Mouse (Mus musculus): ENCODE measurements around the gene Kcns1. TPM values are rescaled to one million over a fixed set of nuclear protein-coding genes. Genes with fewer than 3 reads are reported as not detected.

Kcns1 gene
- polyA plus RNA-seq, 1 experiment from 2014 or later = 0.15 TPM

DNA sequence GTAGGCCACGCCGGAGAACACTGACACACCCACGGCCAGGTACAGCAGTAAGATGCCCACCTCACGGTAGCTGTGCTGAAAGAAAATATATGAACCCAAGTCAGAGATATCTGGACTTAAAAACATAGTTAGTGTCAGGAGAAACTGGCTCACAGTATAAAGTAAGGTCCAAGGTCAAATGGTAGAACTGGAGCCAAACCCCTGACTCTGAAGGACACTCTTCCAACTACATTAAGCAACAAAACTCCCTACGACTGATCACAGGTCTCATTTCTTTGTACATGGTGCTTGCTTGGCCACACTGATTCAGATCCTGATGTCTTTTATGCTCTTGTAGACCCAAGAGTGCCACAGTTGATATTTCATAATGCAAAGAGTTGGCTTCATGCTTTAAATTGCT is 6.0 kb downstream of the Kcns1 start:
- 95% methylated on average over 5 of the region's 5 CpGs for WGBS
- Histone ChIP-seq H3K27me3 (ENCODE audit: low read depth, poor library complexity, severe bottlenecking) (peaks cover 57% of the 10 kb centered on the region), H3K27ac (no peak overlapping the region), H3K4me3 (no peak overlapping the region), H3K4me1 (peaks cover 13% of the 10 kb centered on the region), H3K9me3 (replicated peaks) (no peaks in the 10 kb centered on the region), H3K36me3 (no peaks in the 10 kb centered on the region)
- DNase-seq (ENCODE audit: low spot score) = no peak

DNA sequence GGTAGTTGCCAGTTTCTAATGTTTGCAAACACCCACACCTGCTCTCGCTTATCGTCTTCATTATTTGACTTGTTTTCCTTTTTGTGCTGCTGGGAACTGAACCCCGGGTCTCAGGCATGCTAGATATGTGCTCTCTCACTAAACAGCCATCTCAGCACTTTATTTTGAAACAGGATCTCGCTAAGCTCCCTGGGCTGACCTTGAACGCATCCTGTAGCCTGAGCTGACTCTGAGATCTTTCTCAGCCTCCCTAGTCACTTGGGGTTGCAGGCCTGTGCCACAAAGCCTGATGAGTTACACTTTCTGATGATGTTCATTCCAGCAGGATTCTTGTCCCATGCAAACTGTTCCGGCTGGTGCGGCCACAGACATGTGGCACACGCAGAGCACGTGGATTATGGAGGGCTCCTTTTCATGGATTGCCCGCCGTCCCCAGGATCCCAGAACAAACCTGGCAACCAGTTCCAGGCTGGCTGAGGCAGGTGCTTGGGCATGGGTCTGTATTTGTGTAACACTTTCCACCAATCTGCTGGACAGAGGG is 9.3 kb downstream of the Kcns1 start:
- Histone ChIP-seq H3K4me1 (0 out of 2 replicates have a peak, but pooled peaks cover 3% of the 10 kb centered on the region), H3K27me3 (ENCODE audit: low read depth, poor library complexity, severe bottlenecking) (peaks cover 23% of the 10 kb centered on the region), H3K4me3 (no peak overlapping the region), H3K9me3 (replicated peaks) (no peaks in the 10 kb centered on the region), H3K27ac (no peak overlapping the region), H3K36me3 (no peaks in the 10 kb centered on the region)
- WGBS = 89% methylated on average over 11 of the region's 11 CpGs
- DNase-seq (ENCODE audit: low spot score) = no peak

- no peak for DNase-seq (ENCODE audit: low spot score)
These were observed 12.1 kb downstream of the Kcns1 start for GRCm38 (mm10) chr2:164158838-164159237.

DNA sequence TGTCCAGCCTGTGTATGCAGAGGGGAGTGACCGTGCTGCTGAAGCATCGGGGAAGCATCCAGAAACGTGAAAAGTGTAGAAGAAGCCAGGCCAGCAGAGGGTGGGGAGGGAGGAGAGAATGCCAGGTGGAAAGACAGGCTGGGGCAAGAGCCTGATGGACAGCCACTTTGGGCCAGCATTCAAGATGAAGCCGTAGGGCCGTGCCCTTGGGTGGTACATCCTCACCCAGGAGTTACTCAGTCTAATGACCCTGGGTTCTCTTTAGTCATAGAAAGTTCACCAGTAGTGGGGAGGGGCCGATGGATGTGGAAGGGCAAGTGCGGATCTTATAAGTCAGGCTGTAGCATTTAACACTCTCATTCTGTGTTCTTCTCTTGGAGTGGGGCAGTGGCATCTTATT is 14.8 kb downstream of the Kcns1 start:
- H3K36me3 ChIP-seq = peaks cover 37% of the 10 kb centered on the region
- no peak for DNase-seq (ENCODE audit: low spot score)
- no peak overlapping the region for H3K27ac ChIP-seq
- peaks cover 4% of the 10 kb centered on the region; the same call in 1 of the 2 replicates for H3K4me1 ChIP-seq
- no peak overlapping the region for H3K4me3 ChIP-seq
- H3K27me3 ChIP-seq (ENCODE audit: low read depth, poor library complexity, severe bottlenecking) = no peaks in the 10 kb centered on the region
- no peaks in the 10 kb centered on the region for H3K9me3 ChIP-seq (replicated peaks)
- WGBS = 83% methylated on average over 7 of the region's 7 CpGs

More at GRCm38 (mm10) chr2:164158838-164159237, 12.1 kb downstream of the Kcns1 start:
- H3K4me1 ChIP-seq = 0 out of 2 replicates have a peak, but pooled peaks cover 3% of the 10 kb centered on the region
- no peak overlapping the region for H3K4me3 ChIP-seq
- H3K27me3 ChIP-seq (ENCODE audit: low read depth, poor library complexity, severe bottlenecking) = no peaks in the 10 kb centered on the region
- 89% methylated on average over 2 of the region's 2 CpGs for WGBS
- H3K36me3 ChIP-seq = peaks cover 13% of the 10 kb centered on the region
- no peaks in the 10 kb centered on the region for H3K9me3 ChIP-seq (replicated peaks)
- no peak overlapping the region for H3K27ac ChIP-seq

DNA sequence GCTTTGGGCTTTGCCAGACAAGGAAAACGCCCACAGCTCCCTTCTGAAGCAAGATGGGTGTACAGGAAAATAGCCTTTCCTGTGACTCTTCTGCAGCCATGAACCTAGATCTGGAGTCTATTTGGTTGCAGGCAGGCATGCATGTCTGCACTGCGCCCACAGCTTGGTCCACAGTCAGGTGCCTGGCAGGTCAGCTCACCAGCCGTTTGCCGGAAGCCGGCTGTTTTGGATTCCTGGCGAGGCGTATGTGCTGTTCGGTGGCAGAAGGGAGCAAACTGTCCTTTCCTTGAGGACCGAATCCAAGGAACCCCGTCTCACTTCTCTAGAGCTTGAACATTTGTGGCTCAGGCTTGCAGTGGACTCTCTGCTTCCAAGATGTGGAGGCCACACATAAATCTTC is 16.9 kb downstream of the Kcns1 start:
- Histone ChIP-seq H3K9me3 (replicated peaks) (no peaks in the 10 kb centered on the region), H3K4me3 (no peak overlapping the region), H3K27me3 (ENCODE audit: low read depth, poor library complexity, severe bottlenecking) (no peaks in the 10 kb centered on the region), H3K4me1 (peaks cover 26% of the 10 kb centered on the region), H3K27ac (no peak overlapping the region), H3K36me3 (peaks cover 37% of the 10 kb centered on the region)
- no peak for DNase-seq (ENCODE audit: low spot score)
- WGBS = 94% methylated on average over 10 of the region's 10 CpGs

DNA sequence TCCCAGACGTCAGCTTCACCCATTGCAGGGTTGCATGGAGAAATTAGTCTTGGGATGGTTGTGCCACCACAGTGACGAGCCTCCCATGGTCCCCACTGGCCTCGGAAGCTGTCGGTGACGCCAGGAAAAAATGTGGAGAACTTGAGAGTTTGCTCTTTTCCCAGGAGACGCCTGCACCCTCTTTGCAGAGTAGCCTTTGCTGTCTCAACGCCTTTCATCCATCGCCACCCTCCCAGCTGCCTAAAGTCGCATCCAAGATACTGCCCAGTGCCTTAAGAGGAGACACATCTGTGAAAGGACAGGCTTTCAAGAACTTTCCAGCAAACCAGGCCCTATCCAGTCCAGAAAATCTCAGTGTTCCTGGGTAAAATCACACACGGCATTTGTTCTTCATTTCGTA is 18.6 kb downstream of the Kcns1 start:
- H3K27ac ChIP-seq = no peak overlapping the region
- H3K27me3 ChIP-seq (ENCODE audit: low read depth, poor library complexity, severe bottlenecking) = no peaks in the 10 kb centered on the region
- peaks cover 40% of the 10 kb centered on the region for H3K36me3 ChIP-seq
- peaks cover 24% of the 10 kb centered on the region for H3K4me1 ChIP-seq
- H3K9me3 ChIP-seq (replicated peaks) = no peaks in the 10 kb centered on the region
- DNase-seq (ENCODE audit: low spot score) = no peak
- 95% methylated on average over 11 of the region's 11 CpGs for WGBS
- H3K4me3 ChIP-seq = no peak overlapping the region

DNA sequence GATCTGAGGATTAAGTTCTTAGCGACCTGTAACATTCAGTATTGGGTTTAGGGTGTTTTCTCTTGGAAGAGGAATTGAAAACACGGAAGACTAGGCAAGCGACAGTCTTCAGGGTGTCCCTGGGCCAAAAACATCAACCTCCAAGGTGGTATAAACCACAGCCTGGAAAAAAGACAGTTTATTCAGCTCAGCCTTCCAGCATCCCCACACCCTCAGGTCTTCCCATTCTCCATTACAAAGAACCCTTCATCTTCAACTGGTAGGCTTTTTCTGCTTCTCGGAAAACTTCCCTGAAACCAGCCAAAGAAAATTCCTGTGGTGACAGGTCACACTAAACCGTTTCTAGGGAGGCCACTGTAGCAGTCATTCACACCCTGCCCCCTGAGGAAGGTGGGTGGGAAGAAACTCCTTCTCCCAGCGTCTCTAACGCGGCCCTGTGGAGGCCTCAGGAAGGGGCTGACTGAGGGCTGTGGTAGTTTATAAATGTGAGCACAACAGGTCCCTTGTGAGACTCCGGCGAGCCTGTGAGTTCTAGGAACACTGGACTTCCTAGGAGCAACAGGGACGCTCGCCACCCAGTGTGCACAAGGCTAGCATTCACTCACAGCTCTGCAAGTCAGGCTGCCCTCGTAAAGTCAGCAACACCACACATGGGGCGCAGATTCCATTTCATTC is 20.7 kb downstream of the Kcns1 start:
- H3K27ac ChIP-seq = peak overlapping the region; percentile 75
- DNase-seq (ENCODE audit: low spot score) = peak; percentile 52
- H3K4me3 ChIP-seq = no peak overlapping the region
- H3K4me1 ChIP-seq = peaks cover 24% of the 10 kb centered on the region
- no peaks in the 10 kb centered on the region for H3K27me3 ChIP-seq (ENCODE audit: low read depth, poor library complexity, severe bottlenecking)
- H3K9me3 ChIP-seq (replicated peaks) = no peaks in the 10 kb centered on the region
- H3K36me3 ChIP-seq = peaks cover 35% of the 10 kb centered on the region
- 36% methylated on average over 14 of the region's 14 CpGs for WGBS

DNA sequence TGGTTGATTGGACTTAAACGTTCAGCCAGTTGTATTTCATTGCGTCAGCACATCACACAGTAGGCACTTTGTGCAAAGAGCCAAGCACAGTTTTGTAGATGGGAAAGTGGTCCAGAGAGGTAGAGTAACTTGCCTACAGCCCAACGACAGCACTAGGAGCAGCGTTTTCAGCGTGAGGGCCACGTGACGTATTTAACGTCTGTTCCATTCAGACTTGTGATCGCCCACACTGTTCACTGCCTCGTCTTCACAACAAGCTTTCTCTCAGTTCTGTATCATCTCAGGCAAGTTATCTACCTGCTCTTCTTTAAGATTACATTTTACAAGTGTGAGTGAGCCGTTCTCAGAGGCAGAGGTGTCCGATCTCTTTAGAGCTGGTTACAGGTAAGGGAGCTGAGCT is 24.4 kb downstream of the Kcns1 start:
- H3K27me3 ChIP-seq (ENCODE audit: low read depth, poor library complexity, severe bottlenecking) = no peaks in the 10 kb centered on the region
- 91% methylated on average over 12 of the region's 12 CpGs for WGBS
- peaks cover 6% of the 10 kb centered on the region for H3K36me3 ChIP-seq
- H3K4me3 ChIP-seq = no peak overlapping the region
- no peak for DNase-seq (ENCODE audit: low spot score)
- H3K4me1 ChIP-seq = peaks cover 37% of the 10 kb centered on the region
- no peak overlapping the region for H3K27ac ChIP-seq
- no peaks in the 10 kb centered on the region for H3K9me3 ChIP-seq (replicated peaks)

DNA sequence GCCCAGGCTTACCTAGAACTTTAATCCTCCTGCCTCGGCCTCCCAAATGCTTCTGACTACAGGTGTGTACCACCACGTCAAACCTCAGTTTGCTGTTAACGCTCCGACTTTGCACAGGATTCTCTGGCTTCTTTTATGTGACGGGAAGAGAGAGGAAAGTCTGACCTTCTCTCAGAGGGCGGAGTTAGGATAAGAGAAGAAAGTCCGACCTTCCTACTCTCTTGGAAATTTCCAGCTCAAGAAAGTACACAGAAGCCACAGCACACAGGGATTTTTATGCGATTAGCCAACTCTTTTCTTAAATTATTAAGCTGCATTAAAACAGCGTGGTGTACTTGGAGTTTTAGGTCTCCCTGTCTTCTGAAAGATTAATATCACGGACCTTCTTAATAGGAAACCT is 26.4 kb downstream of the Kcns1 start:
- DNase-seq (ENCODE audit: low spot score) = no peak
- H3K4me1 ChIP-seq = peaks cover 20% of the 10 kb centered on the region; the same call in 1 of the 2 replicates
- H3K36me3 ChIP-seq = peaks cover 11% of the 10 kb centered on the region
- no peak overlapping the region for H3K4me3 ChIP-seq
- H3K9me3 ChIP-seq (replicated peaks) = no peaks in the 10 kb centered on the region
- no peaks in the 10 kb centered on the region for H3K27me3 ChIP-seq (ENCODE audit: low read depth, poor library complexity, severe bottlenecking)
- no peak overlapping the region for H3K27ac ChIP-seq
- whole genome bisulfite sequencing = 92% methylated on average over 10 of the region's 10 CpGs

DNA sequence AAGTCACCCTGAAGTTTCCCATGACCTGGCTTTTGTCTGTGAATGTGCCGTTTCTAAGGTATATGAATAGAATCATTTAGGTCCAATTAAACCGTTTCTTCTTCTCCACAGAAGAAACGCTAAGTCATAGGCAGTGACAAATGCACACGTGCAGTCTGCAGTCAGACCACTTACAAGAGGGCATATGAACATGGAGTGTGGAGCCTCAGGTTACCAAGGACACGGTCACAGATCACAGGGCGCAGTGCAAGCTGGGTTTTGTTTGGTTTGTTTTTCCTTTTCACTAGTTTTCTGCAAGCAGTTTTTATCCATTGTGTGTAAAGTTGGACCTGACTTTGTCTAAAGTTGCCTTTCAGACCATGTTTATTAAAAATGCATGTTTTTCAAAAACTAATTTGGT is 26.9 kb downstream of the Kcns1 start:
- no peak for DNase-seq (ENCODE audit: low spot score)
- H3K27ac ChIP-seq = no peak overlapping the region
- H3K36me3 ChIP-seq = peaks cover 11% of the 10 kb centered on the region
- no peak overlapping the region for H3K4me3 ChIP-seq
- H3K4me1 ChIP-seq = peaks cover 15% of the 10 kb centered on the region; the same call in 1 of the 2 replicates
- 88% methylated on average over 6 of the region's 6 CpGs for WGBS
- H3K9me3 ChIP-seq (replicated peaks) = no peaks in the 10 kb centered on the region
- no peaks in the 10 kb centered on the region for H3K27me3 ChIP-seq (ENCODE audit: low read depth, poor library complexity, severe bottlenecking)

- H3K4me3 ChIP-seq = no peak overlapping the region
- peak overlapping the region; percentile 72; the same call in 1 of the 2 replicates for H3K27ac ChIP-seq
- peaks cover 7% of the 10 kb centered on the region for H3K36me3 ChIP-seq
- H3K9me3 ChIP-seq (replicated peaks) = no peaks in the 10 kb centered on the region
- 88% methylated on average over 10 of the region's 10 CpGs for WGBS
- H3K4me1 ChIP-seq = peaks cover 26% of the 10 kb centered on the region
- no peaks in the 10 kb centered on the region for H3K27me3 ChIP-seq (ENCODE audit: low read depth, poor library complexity, severe bottlenecking)
- DNase-seq (ENCODE audit: low spot score) = no peak
These were observed 28.9 kb downstream of the Kcns1 start for GRCm38 (mm10) chr2:164142021-164142420.

DNA sequence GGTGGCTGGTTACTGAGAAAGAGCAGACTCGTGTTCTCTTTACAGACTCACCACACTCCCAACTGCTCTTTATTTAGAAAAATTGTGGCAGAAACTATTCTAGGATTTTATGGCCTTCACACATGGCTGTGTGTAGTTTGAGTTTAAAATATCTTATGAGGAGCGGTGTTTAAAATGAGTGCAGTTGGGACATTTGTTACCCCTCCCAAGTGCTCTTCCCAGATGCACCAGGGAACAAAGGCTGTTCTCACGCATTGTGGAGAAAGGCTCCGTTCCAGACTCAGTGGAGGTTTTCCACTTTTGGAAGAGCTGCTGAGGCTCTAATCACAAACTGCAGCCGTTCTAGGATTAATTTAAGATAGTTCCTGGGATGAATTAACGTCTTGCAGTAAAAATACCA is 33.2 kb downstream of the Kcns1 start:
- H3K4me1 ChIP-seq = peaks cover 29% of the 10 kb centered on the region
- peak overlapping the region; percentile 61; the same call in 1 of the 2 replicates for H3K27ac ChIP-seq
- no peak overlapping the region for H3K4me3 ChIP-seq
- DNase-seq (ENCODE audit: low spot score) = no peak
- H3K9me3 ChIP-seq (replicated peaks) = no peaks in the 10 kb centered on the region
- WGBS = 77% methylated on average over 6 of the region's 6 CpGs
- H3K36me3 ChIP-seq = peaks cover 16% of the 10 kb centered on the region
- no peaks in the 10 kb centered on the region for H3K27me3 ChIP-seq (ENCODE audit: low read depth, poor library complexity, severe bottlenecking)

DNA sequence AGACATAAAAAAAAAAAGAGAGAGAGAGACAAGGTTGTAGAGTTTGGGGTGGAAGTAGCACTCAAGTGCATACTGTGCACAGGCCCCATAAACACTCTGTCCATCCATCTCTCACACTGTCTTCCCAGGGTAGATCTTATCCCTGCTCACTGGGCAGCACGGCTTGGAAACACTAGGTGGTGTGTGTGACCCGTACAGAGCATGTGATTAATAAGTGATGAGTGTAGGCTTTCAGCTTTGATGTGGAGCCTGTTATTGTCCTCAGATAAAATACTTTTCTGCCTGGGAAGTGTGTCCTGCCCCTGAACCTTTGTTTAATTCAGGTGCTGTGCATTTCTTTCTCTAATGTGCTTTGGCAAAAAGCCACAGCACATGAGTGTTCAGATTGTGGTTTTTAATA is 34.5 kb downstream of the Kcns1 start:
- DNase-seq (ENCODE audit: low spot score) = no peak
- Histone ChIP-seq H3K27ac (no peak overlapping the region), H3K9me3 (replicated peaks) (no peaks in the 10 kb centered on the region), H3K4me3 (no peak overlapping the region), H3K4me1 (peaks cover 29% of the 10 kb centered on the region), H3K27me3 (ENCODE audit: low read depth, poor library complexity, severe bottlenecking) (no peaks in the 10 kb centered on the region), H3K36me3 (peaks cover 22% of the 10 kb centered on the region)
- 58% methylated on average over 2 of the region's 2 CpGs for WGBS

Measured in limb, embryonic 10.5 days (tissue).